Mouse (Mus musculus) 416B (cell line): Measurements from ENCODE around the gene Yme1l1.

ENCODE experiments used
- DNase-seq: peaks from one replicate; pipeline ENCODE4 v3.0.0; 2011; ENCODE audit warnings: low read depth

Yme1l1 gene

GRCm38 (mm10) chr2:23155777-23156607 is at the start of gene Yme1l1, which contains the start of gene Mastl:
Yme1l1 (plus strand) TSS chr2:23156369.
Mastl (minus strand) TSS chr2:23156024.
- DNase-seq, result peak; percentile 98

- DNase-seq, result no peak
Measured at GRCm38 (mm10) chr2:23119573-23119972, 36.6 kb upstream of the Yme1l1 start.

GRCm38 (mm10) chr2:23155199-23155621 is 959 bp upstream of the Yme1l1 start:
- DNase-seq, result peak; percentile 80

- DNase-seq, result no peak
Measured at GRCm38 (mm10) chr2:23156608-23157081, 476 bp downstream of the Yme1l1 start.

- DNase-seq, result peak; percentile 34
Measured at GRCm38 (mm10) chr2:23172305-23172704, 16.1 kb downstream of the Yme1l1 start.

- DNase-seq, result no peak
Measured at GRCm38 (mm10) chr2:23194366-23194765, 38.2 kb downstream of the Yme1l1 start.

- DNase-seq, result no peak
Measured at GRCm38 (mm10) chr2:23201034-23201433, 44.9 kb downstream of the Yme1l1 start.

GRCm38 (mm10) chr2:23202900-23203670 is 46.9 kb downstream of the Yme1l1 start:
- no peak for DNase-seq

GRCm38 (mm10) chr2:23207070-23207526 is 50.9 kb downstream of the Yme1l1 start, which contains the start of gene 4931423N10Rik:
4931423N10Rik (plus strand) TSS chr2:23207476.
- peak; percentile 27 for DNase-seq

- no peak for DNase-seq
Measured at GRCm38 (mm10) chr2:23213661-23214060, 57.5 kb downstream of the Yme1l1 start.

GRCm38 (mm10) chr2:23225199-23225598 is 69.0 kb downstream of the Yme1l1 start:
- DNase-seq, result no peak

GRCm38 (mm10) chr2:23228463-23228862 is 72.3 kb downstream of the Yme1l1 start:
- DNase-seq, result peak; percentile 36

- no peak for DNase-seq
Measured at GRCm38 (mm10) chr2:23234065-23234773, 78.0 kb downstream of the Yme1l1 start.
